ENCODE assay signal across 7 mouse cellular contexts in genomic region chr2:167505127-167505526, GRCm38 (mm10). TPM values are rescaled to one million over a fixed set of nuclear protein-coding genes. Genes with fewer than 3 reads are reported as not detected.
DNase-seq lines count a peak whose midpoint lies in the region; ATAC-seq and TF ChIP-seq lines count a peak whose summit lies in the region.

No protein-coding gene starts in this region.

- TF ChIP-seq EP300 in liver, embryonic 14.5 days (IDR thresholded peaks at IDR 0.05; ENCODE audit: low read depth): peak; percentile 38; the same call in 1 of the 2 replicates

- TF ChIP-seq CTCF in liver, embryonic 14.5 days (IDR thresholded peaks at IDR 0.05; ENCODE audit: low read depth): no peak

- H3K4me1 ChIP-seq in forebrain, embryonic 14.5 days (ENCODE audit: control insufficient read depth, insufficient read depth, low read length): peaks cover 18% of the 10 kb centered on the region
- peaks cover 23 to 33% of the 10 kb centered on the region in 2 experiments for H3K4me1 ChIP-seq in liver, embryonic 14.5 days (replicated peaks; ENCODE audit: control insufficient read depth in 2 of 2, insufficient read depth in 2 of 2, low read length in 1 of 2)

- H3K36me3 ChIP-seq in forebrain, embryonic 14.5 days (ENCODE audit: control insufficient read depth, insufficient read depth, low read length): peaks cover 42% of the 10 kb centered on the region
- peaks cover 12% of the 10 kb centered on the region for H3K36me3 ChIP-seq in liver, embryonic 14.5 days (replicated peaks; ENCODE audit: control insufficient read depth, insufficient read depth, low read depth)

- 92% methylated on average over 3 of the region's 3 CpGs for WGBS in forebrain, embryonic 14.5 days
- 21% methylated on average over 3 of the region's 3 CpGs for WGBS in liver, embryonic 14.5 days (ENCODE audit: insufficient replicate concordance)

- ATAC-seq in forebrain, embryonic 14.5 days: no peak
- peak; percentile 40 for ATAC-seq in liver, embryonic 14.5 days (ENCODE audit: insufficient read depth)

- H3K9me3 ChIP-seq in forebrain, embryonic 14.5 days (replicated peaks; ENCODE audit: control insufficient read depth, low read length): no peaks in the 10 kb centered on the region
- no peaks in the 10 kb centered on the region for H3K9me3 ChIP-seq in liver, embryonic 14.5 days (ENCODE audit: control insufficient read depth, low read length)

- peak; percentile 64 for DNase-seq in 416B (ENCODE audit: low read depth)
- DNase-seq in CD4-positive helper T cell, adult 2 months (ENCODE audit: low read depth, low spot score): peak; percentile 90
- no peak for DNase-seq in forebrain, embryonic 14.5 days (ENCODE audit: low spot score)
- peak in 1 of 3 experiments; percentile 80 for DNase-seq in liver, embryonic 14.5 days (ENCODE audit: low read depth in 3 of 3, low spot score in 3 of 3)
- peak; percentile 87 for DNase-seq in naive thymus-derived CD4-positive, alpha-beta T cell, adult 2 months (ENCODE audit: low read depth)
- no peak for DNase-seq in frontal cortex, postnatal 10 days (ENCODE audit: low spot score in 2 of 2)
- DNase-seq in urinary bladder, postnatal 25 days (ENCODE audit: low spot score): no peak

- H3K9ac ChIP-seq in forebrain, embryonic 14.5 days (ENCODE audit: low read length): peak overlapping the region; percentile 41; the same call in 1 of the 2 replicates
- peak overlapping the region; percentile 48; the same call in 1 of the 2 replicates for H3K9ac ChIP-seq in liver, embryonic 14.5 days (replicated peaks)

- H3K4me2 ChIP-seq in forebrain, embryonic 14.5 days (ENCODE audit: low read length): peak overlapping the region; percentile 88
- peak overlapping the region; percentile 85 for H3K4me2 ChIP-seq in liver, embryonic 14.5 days (ENCODE audit: low read depth)

- H3K27me3 ChIP-seq in forebrain, embryonic 14.5 days (replicated peaks; ENCODE audit: control insufficient read depth, insufficient read depth, low read length): no peaks in the 10 kb centered on the region
- H3K27me3 ChIP-seq in liver, embryonic 14.5 days (ENCODE audit: control insufficient read depth, insufficient read depth, low read length): no peaks in the 10 kb centered on the region

- peak overlapping the region; percentile 99; the same call in 1 of the 2 replicates for H3K4me3 ChIP-seq in forebrain, embryonic 14.5 days (ENCODE audit: low read depth, low read length)
- peak overlapping the region; percentile 26 to 91; a peak in 3 of 4 replicates for H3K4me3 ChIP-seq in liver, embryonic 14.5 days (ENCODE audit: insufficient read depth in 1 of 2, low read depth in 2 of 2, low read length in 2 of 2)

- H3K27ac ChIP-seq in forebrain, embryonic 14.5 days (ENCODE audit: low read depth, low read length): no peak overlapping the region
- peak overlapping the region; percentile 74 for H3K27ac ChIP-seq in liver, embryonic 14.5 days

RNA-seq across cellular contexts. Expression of gene Spata2, which starts 12.4 kb away (rescaled TPM):
- polyA plus RNA-seq in forebrain, embryonic 14.5 days (2014; fragmentation: Nextera tagmentation; extraction: Ambion mirVana): 22.1 and 32.1 TPM in 2 replicates
- 7.6 and 8.6 TPM in 2 replicates for polyA plus RNA-seq in liver, embryonic 14.5 days (2012; rRNA removed)
- polyA plus RNA-seq in liver, embryonic 14.5 days (2014; fragmentation: Nextera tagmentation; extraction: Ambion mirVana): 6.8 and 7.5 TPM in 2 replicates

RNA-seq across cellular contexts. Expression of gene Rnf114, which starts 12.7 kb away (rescaled TPM):
- polyA plus RNA-seq in forebrain, embryonic 14.5 days (2014; fragmentation: Nextera tagmentation; extraction: Ambion mirVana): 150 and 151 TPM in 2 replicates
- 21.7 and 23.9 TPM in 2 replicates for polyA plus RNA-seq in liver, embryonic 14.5 days (2012; rRNA removed)
- 25.8 and 28.4 TPM in 2 replicates for polyA plus RNA-seq in liver, embryonic 14.5 days (2014; fragmentation: Nextera tagmentation; extraction: Ambion mirVana)

RNA-seq across cellular contexts. Expression of gene Snai1, which starts 32.9 kb away (rescaled TPM):
- 3.0 and 5.0 TPM in 2 replicates for polyA plus RNA-seq in forebrain, embryonic 14.5 days (2014; fragmentation: Nextera tagmentation; extraction: Ambion mirVana)
- polyA plus RNA-seq in liver, embryonic 14.5 days (2012; rRNA removed): 1.9 and 2.2 TPM in 2 replicates
- polyA plus RNA-seq in liver, embryonic 14.5 days (2014; fragmentation: Nextera tagmentation; extraction: Ambion mirVana): 1.1 and 2.0 TPM in 2 replicates

Comparison
In these comparisons a context has a peak if more than half of its experiments do, and no peak if none do; other contexts are left out.
1. DNase-seq: peak in 416B (single experiment), CD4-positive helper T cell, adult 2 months (single experiment) and naive thymus-derived CD4-positive, alpha-beta T cell, adult 2 months (single experiment); none in forebrain, embryonic 14.5 days (single experiment), frontal cortex, postnatal 10 days (0 of 2) and urinary bladder, postnatal 25 days (single experiment).